Mouse (Mus musculus): ENCODE data around the gene Sema6c. TPM values are rescaled to one million over a fixed set of nuclear protein-coding genes. Genes with fewer than 3 reads are reported as not detected.

The Sema6c gene
- total and polyA plus RNA-seq, 2 experiments, result 0.65 to 2.9 TPM

- H3K27ac ChIP-seq (replicated peaks; ENCODE audit: insufficient read depth, low read depth, low read length), result no peak overlapping the region
- H3K4me1 ChIP-seq (ENCODE audit: control insufficient read depth, insufficient read depth, low read length), result peaks cover 9% of the 10 kb centered on the region
- no peak for TF ChIP-seq CTCF (IDR thresholded peaks at IDR 0.05; ENCODE audit: low read depth, low read length)
- no peak for TF ChIP-seq POLR2A (IDR thresholded peaks at IDR 0.05; ENCODE audit: extremely low read depth, insufficient read depth, low read length)
- H3K79me2 ChIP-seq (ENCODE audit: control insufficient read depth, insufficient read depth, low read length), result no peaks in the 10 kb centered on the region
- WGBS, result 51% methylated on average over 6 of the region's 6 CpGs
- DNase-seq (ENCODE audit: extremely low read depth, low read depth, low spot score), result no peak
- no peaks in the 10 kb centered on the region for H3K27me3 ChIP-seq (ENCODE audit: control insufficient read depth, insufficient read depth, low read length)
- H3K4me3 ChIP-seq (ENCODE audit: insufficient read depth, low read depth, low read length), result no peak overlapping the region
- peaks cover 34% of the 10 kb centered on the region for H3K36me3 ChIP-seq (ENCODE audit: control insufficient read depth, insufficient read depth, low read length)
- H3K9ac ChIP-seq (ENCODE audit: low read depth, low read length), result no peak overlapping the region
Observed at GRCm38 (mm10) chr3:95194721-95195135, 34.5 kb downstream of the Sema6c start.

GRCm38 (mm10) chr3:95195772-95196171, 35.5 kb downstream of the Sema6c start:
- 24% methylated on average over 2 of the region's 2 CpGs for WGBS
- no peak for TF ChIP-seq CTCF (IDR thresholded peaks at IDR 0.05; ENCODE audit: low read depth, low read length)
- no peak overlapping the region for H3K27ac ChIP-seq (replicated peaks; ENCODE audit: insufficient read depth, low read depth, low read length)
- H3K9ac ChIP-seq (ENCODE audit: low read depth, low read length), result no peak overlapping the region
- no peaks in the 10 kb centered on the region for H3K27me3 ChIP-seq (ENCODE audit: control insufficient read depth, insufficient read depth, low read length)
- peak; percentile 60 for DNase-seq (ENCODE audit: extremely low read depth, low read depth, low spot score)
- H3K36me3 ChIP-seq (ENCODE audit: control insufficient read depth, insufficient read depth, low read length), result peaks cover 41% of the 10 kb centered on the region
- no peaks in the 10 kb centered on the region for H3K79me2 ChIP-seq (ENCODE audit: control insufficient read depth, insufficient read depth, low read length)
- no peak overlapping the region for H3K4me3 ChIP-seq (ENCODE audit: insufficient read depth, low read depth, low read length)
- peaks cover 9% of the 10 kb centered on the region for H3K4me1 ChIP-seq (ENCODE audit: control insufficient read depth, insufficient read depth, low read length)

GRCm38 (mm10) chr3:95199101-95199500, 38.8 kb downstream of the Sema6c start:
- DNase-seq (ENCODE audit: extremely low read depth, low read depth, low spot score), result no peak
- Histone ChIP-seq H3K9ac (ENCODE audit: low read depth, low read length) (no peak overlapping the region), H3K27ac (replicated peaks; ENCODE audit: insufficient read depth, low read depth, low read length) (no peak overlapping the region), H3K79me2 (ENCODE audit: control insufficient read depth, insufficient read depth, low read length) (no peaks in the 10 kb centered on the region), H3K4me1 (ENCODE audit: control insufficient read depth, insufficient read depth, low read length) (peaks cover 9% of the 10 kb centered on the region), H3K27me3 (ENCODE audit: control insufficient read depth, insufficient read depth, low read length) (no peaks in the 10 kb centered on the region), H3K4me3 (ENCODE audit: insufficient read depth, low read depth, low read length) (no peak overlapping the region), H3K36me3 (ENCODE audit: control insufficient read depth, insufficient read depth, low read length) (peaks cover 64% of the 10 kb centered on the region)
- WGBS, result 70% methylated on average over 1 of the region's 1 CpGs
- no peak for TF ChIP-seq CTCF (IDR thresholded peaks at IDR 0.05; ENCODE audit: low read depth, low read length)
- TF ChIP-seq POLR2A (IDR thresholded peaks at IDR 0.05; ENCODE audit: extremely low read depth, insufficient read depth, low read length), result no peak

GRCm38 (mm10) chr3:95200132-95200531, 39.9 kb downstream of the Sema6c start:
- TF ChIP-seq POLR2A (IDR thresholded peaks at IDR 0.05; ENCODE audit: extremely low read depth, insufficient read depth, low read length), result no peak
- no peak for TF ChIP-seq CTCF (IDR thresholded peaks at IDR 0.05; ENCODE audit: low read depth, low read length)
- peaks cover 7% of the 10 kb centered on the region for H3K4me1 ChIP-seq (ENCODE audit: control insufficient read depth, insufficient read depth, low read length)
- H3K4me3 ChIP-seq (ENCODE audit: insufficient read depth, low read depth, low read length), result no peak overlapping the region
- peak; percentile 63 for DNase-seq (ENCODE audit: extremely low read depth, low read depth, low spot score)
- 62% methylated on average over 7 of the region's 7 CpGs for WGBS
- no peaks in the 10 kb centered on the region for H3K79me2 ChIP-seq (ENCODE audit: control insufficient read depth, insufficient read depth, low read length)
- no peaks in the 10 kb centered on the region for H3K27me3 ChIP-seq (ENCODE audit: control insufficient read depth, insufficient read depth, low read length)
- peaks cover 71% of the 10 kb centered on the region for H3K36me3 ChIP-seq (ENCODE audit: control insufficient read depth, insufficient read depth, low read length)
- no peak overlapping the region for H3K27ac ChIP-seq (replicated peaks; ENCODE audit: insufficient read depth, low read depth, low read length)
- H3K9ac ChIP-seq (ENCODE audit: low read depth, low read length), result no peak overlapping the region

GRCm38 (mm10) chr3:95200562-95200961, 40.3 kb downstream of the Sema6c start:
- H3K27ac ChIP-seq (replicated peaks; ENCODE audit: insufficient read depth, low read depth, low read length), result no peak overlapping the region
- peaks cover 71% of the 10 kb centered on the region for H3K36me3 ChIP-seq (ENCODE audit: control insufficient read depth, insufficient read depth, low read length)
- TF ChIP-seq CTCF (IDR thresholded peaks at IDR 0.05; ENCODE audit: low read depth, low read length) (no peak), POLR2A (IDR thresholded peaks at IDR 0.05; ENCODE audit: extremely low read depth, insufficient read depth, low read length) (no peak)
- no peak for DNase-seq (ENCODE audit: extremely low read depth, low read depth, low spot score)
- no peaks in the 10 kb centered on the region for H3K27me3 ChIP-seq (ENCODE audit: control insufficient read depth, insufficient read depth, low read length)
- 91% methylated on average over 2 of the region's 2 CpGs for WGBS
- no peak overlapping the region for H3K4me3 ChIP-seq (ENCODE audit: insufficient read depth, low read depth, low read length)
- H3K9ac ChIP-seq (ENCODE audit: low read depth, low read length), result no peak overlapping the region
- no peaks in the 10 kb centered on the region for H3K79me2 ChIP-seq (ENCODE audit: control insufficient read depth, insufficient read depth, low read length)
- H3K4me1 ChIP-seq (ENCODE audit: control insufficient read depth, insufficient read depth, low read length), result peaks cover 4% of the 10 kb centered on the region

DNA sequence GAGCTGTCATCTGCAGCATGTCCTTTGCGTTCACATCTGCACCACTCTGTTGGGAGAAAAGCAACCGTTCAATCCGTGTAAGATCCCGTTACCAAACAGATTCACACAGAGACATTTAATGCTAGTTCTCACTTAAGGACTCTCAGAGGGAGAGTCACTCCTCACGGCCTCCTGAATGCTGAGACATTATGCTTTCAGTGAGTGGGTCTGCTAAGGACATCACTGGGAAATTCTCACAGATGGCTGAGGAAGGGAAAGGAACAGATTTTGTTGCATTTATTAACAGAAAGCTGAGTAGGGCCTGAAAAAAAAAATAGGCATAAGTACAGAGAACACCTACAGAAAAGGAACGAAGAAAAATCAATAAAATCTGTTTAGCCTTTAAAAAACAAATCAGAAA, 43.6 kb downstream of the Sema6c start:
- H3K9ac ChIP-seq (ENCODE audit: low read depth, low read length), result no peak overlapping the region
- WGBS, result 93% methylated on average over 6 of the region's 6 CpGs
- H3K27ac ChIP-seq (replicated peaks; ENCODE audit: insufficient read depth, low read depth, low read length), result no peak overlapping the region
- no peak overlapping the region for H3K4me3 ChIP-seq (ENCODE audit: insufficient read depth, low read depth, low read length)
- H3K79me2 ChIP-seq (ENCODE audit: control insufficient read depth, insufficient read depth, low read length), result no peaks in the 10 kb centered on the region
- H3K36me3 ChIP-seq (ENCODE audit: control insufficient read depth, insufficient read depth, low read length), result peaks cover 57% of the 10 kb centered on the region
- TF ChIP-seq CTCF (IDR thresholded peaks at IDR 0.05; ENCODE audit: low read depth, low read length) (no peak), POLR2A (IDR thresholded peaks at IDR 0.05; ENCODE audit: extremely low read depth, insufficient read depth, low read length) (no peak)
- no peaks in the 10 kb centered on the region for H3K27me3 ChIP-seq (ENCODE audit: control insufficient read depth, insufficient read depth, low read length)
- H3K4me1 ChIP-seq (ENCODE audit: control insufficient read depth, insufficient read depth, low read length), result peaks cover 6% of the 10 kb centered on the region; the same call in 1 of the 2 replicates
- no peak for DNase-seq (ENCODE audit: extremely low read depth, low read depth, low spot score)

Measured in liver, adult 2 months (tissue).